Mouse (Mus musculus) left cerebral cortex, postnatal 10 days (tissue): Measurements from ENCODE around the gene Arpc5. TPM values are rescaled to one million over a fixed set of nuclear protein-coding genes. Genes with fewer than 3 reads are reported as not detected.

ENCODE experiments used
- DNase-seq, 2 experiments: peaks; one replicate each; pipeline ENCODE4 v3.0.0; 2021 to 2022; ENCODE audit warnings: low spot score in 2 of 2, mixed read lengths in 1 of 2; ENCODE audit errors: extremely low spot score in 1 of 2
- intact Hi-C: fragments of 180-260 bp; cut with DNase I; formaldehyde crosslinking; loops from one replicate; pipeline ENCODE4 v1.15.1; 2025
- total RNA-seq, 2 experiments: library from RNA; stranded (reverse); gene quantifications; 2 replicates each; pipeline ENCODE4 v1.2.3; 2021

Arpc5 gene
- total RNA-seq, 2 experiments from 2014 or later: 210 to 213 TPM

- no peak for DNase-seq
- intact Hi-C loops: no loop called here
These were observed 38.6 kb downstream of the Arpc5 start for GRCm38 (mm10) chr1:152804907-152805306.

GRCm38 (mm10) chr1:152807619-152808391, 41.5 kb downstream of the Arpc5 start:
- intact Hi-C loops: no loop called here
- no peak for DNase-seq

- intact Hi-C loops: no loop called here
- no peak for DNase-seq
These were observed 42.0 kb downstream of the Arpc5 start for GRCm38 (mm10) chr1:152808392-152808680.

GRCm38 (mm10) chr1:152809541-152810252, 43.4 kb downstream of the Arpc5 start:
- peak in 1 of 2 experiments; percentile 57 for DNase-seq
- intact Hi-C loops: no loop called here

GRCm38 (mm10) chr1:152810533-152811439, 44.4 kb downstream of the Arpc5 start:
- intact Hi-C loops: no loop called here
- no peak for DNase-seq

GRCm38 (mm10) chr1:152815265-152815701, 48.9 kb downstream of the Arpc5 start:
- intact Hi-C loops: no loop called here
- peak in 1 of 2 experiments; percentile 64 for DNase-seq

- intact Hi-C loops: no loop called here
These were observed 50.9 kb downstream of the Arpc5 start for GRCm38 (mm10) chr1:152817027-152817769.

GRCm38 (mm10) chr1:152817794-152818193, 51.5 kb downstream of the Arpc5 start:
- peak; percentile 36 to 78 for DNase-seq
- intact Hi-C loops: no loop called here

More at GRCm38 (mm10) chr1:152817027-152817769, 50.9 kb downstream of the Arpc5 start:
- DNase-seq: no peak

- intact Hi-C loops: no loop called here
- DNase-seq: no peak
These were observed 53.2 kb downstream of the Arpc5 start for GRCm38 (mm10) chr1:152819558-152819957.

GRCm38 (mm10) chr1:152820911-152821695, 54.8 kb downstream of the Arpc5 start:
- DNase-seq: no peak
- intact Hi-C loops: no loop called here

GRCm38 (mm10) chr1:152821746-152822145, 55.4 kb downstream of the Arpc5 start:
- intact Hi-C loops: no loop called here
- DNase-seq: no peak

GRCm38 (mm10) chr1:152824206-152824605, 57.9 kb downstream of the Arpc5 start:
- DNase-seq: no peak
- intact Hi-C loops: no loop called here

Other genes with a start within 250 kb of the Arpc5 start
- not detected for gene Apobec4, start 16.0 kb upstream of the Arpc5 start, total RNA-seq
- gene Rgl1, start 191 bp upstream of the Arpc5 start, total RNA-seq: 10 to 100 TPM; 85.2 to 86.9 TPM
- 1 to 10 TPM; 2.4 to 2.8 TPM for gene Ncf2, start 33.7 kb downstream of the Arpc5 start, total RNA-seq
- gene Smg7, start 136.1 kb downstream of the Arpc5 start, total RNA-seq: 10 to 100 TPM; 77.0 to 81.3 TPM
- gene Nmnat2, start 188.5 kb downstream of the Arpc5 start, total RNA-seq: 100 to 1,000 TPM; 136 to 140 TPM